Mouse (Mus musculus) ES-E14 (cell line): ENCODE results near the gene Pop5. TPM values are rescaled to one million over a fixed set of nuclear protein-coding genes. Genes with fewer than 3 reads are reported as not detected.
A peak's percentile ranks its signal among the peaks of the same experiment; 100 is the strongest.

Source experiments
- DNase-seq: peaks from one replicate; pipeline ENCODE4 v3.0.0-alpha.2; 2013; ENCODE audit warnings: low read depth, low spot score
- H3K27ac ChIP-seq: 2 replicates; pipeline ENCODE4 v1.5.1; 2012; ENCODE audit warnings: low read depth, mild to moderate bottlenecking, low read length, moderate library complexity, mixed read lengths; ENCODE audit not compliant: poor library complexity, insufficient read depth, severe bottlenecking
- H3K36me3 ChIP-seq: 2 replicates; pipeline ENCODE4 v1.6.1; 2012; ENCODE audit warnings: mild to moderate bottlenecking, low read length, moderate library complexity, mixed read lengths; ENCODE audit not compliant: control insufficient read depth, poor library complexity, insufficient read depth, severe bottlenecking
- H3K4me1 ChIP-seq, 2 experiments: fragments of 150-350 bp in 1 of 2; sonication (generic) in 1 of 2; 2 replicates each; pipeline ENCODE4 v1.6.1; 2012; ENCODE audit warnings: low read length in 2 of 2, mild to moderate bottlenecking in 1 of 2, mixed read lengths in 1 of 2; ENCODE audit not compliant: control insufficient read depth in 2 of 2, insufficient read depth in 2 of 2, poor library complexity in 1 of 2
- H3K4me3 ChIP-seq, 2 experiments: fragments of 150-350 bp in 1 of 2; sonication (generic) in 1 of 2; 2 replicates each; pipeline ENCODE4 v1.5.1; 2012; ENCODE audit warnings: low read length in 2 of 2, low read depth in 1 of 2, mild to moderate bottlenecking in 1 of 2, mixed read lengths in 1 of 2; ENCODE audit not compliant: insufficient read depth in 1 of 2, poor library complexity in 1 of 2, severe bottlenecking in 1 of 2
- H3K9ac ChIP-seq: 2 replicates; pipeline ENCODE4 v1.6.1; 2012; ENCODE audit warnings: low read depth, mild to moderate bottlenecking, low read length, mixed read lengths; ENCODE audit not compliant: poor library complexity, insufficient read depth, severe bottlenecking
- H3K9me3 ChIP-seq: fragments of 150-350 bp; sonication (generic); 2 replicates; pipeline ENCODE4 v1.6.1; 2012; ENCODE audit warnings: low read depth, mild to moderate bottlenecking, low read length; ENCODE audit not compliant: control insufficient read depth, insufficient read depth
- CHD2 ChIP-seq: IDR thresholded peaks from 2 replicates; pipeline ENCODE4 v1.6.1; 2014; ENCODE audit warnings: mild to moderate bottlenecking, low read depth, low read length, inconsistent platforms
- HCFC1 ChIP-seq: IDR thresholded peaks from 2 replicates; pipeline ENCODE4 v1.6.1; 2012; ENCODE audit warnings: low read length, inconsistent platforms, borderline replicate concordance; ENCODE audit not compliant: insufficient read depth
- MAFK ChIP-seq: IDR thresholded peaks from 2 replicates; pipeline ENCODE4 v1.6.1; 2014; ENCODE audit warnings: mild to moderate bottlenecking, low read depth, low read length, inconsistent platforms; ENCODE audit not compliant: insufficient read depth
- ZC3H11A ChIP-seq: IDR thresholded peaks from 2 replicates; pipeline ENCODE4 v1.6.1; 2012; ENCODE audit warnings: low read depth, mild to moderate bottlenecking, inconsistent platforms, low read length, borderline replicate concordance
- ZNF384 ChIP-seq: IDR thresholded peaks from 2 replicates; pipeline ENCODE4 v1.6.1; 2012; ENCODE audit warnings: low read depth, low read length, inconsistent platforms
- in situ Hi-C, 2 experiments: fragments of 600-800 bp; cut with MboI; formaldehyde crosslinking; loops; one replicate each; pipeline ENCODE4 v1.15.1; 2025; ENCODE audit warnings: low sequenced_read_pairs in 2 of 2, inconsistent platforms in 1 of 2; ENCODE audit not compliant: unreplicated experiment in 2 of 2
- total RNA-seq: library from RNA; depleted of rRNA; stranded (reverse); fragments of 300-350 nt; gene quantifications from 2 replicates; pipeline ENCODE4 v1.2.3, GENCODE M21; 2012

Gene Pop5
- total RNA-seq, 1 experiment, result 155 TPM

DNA sequence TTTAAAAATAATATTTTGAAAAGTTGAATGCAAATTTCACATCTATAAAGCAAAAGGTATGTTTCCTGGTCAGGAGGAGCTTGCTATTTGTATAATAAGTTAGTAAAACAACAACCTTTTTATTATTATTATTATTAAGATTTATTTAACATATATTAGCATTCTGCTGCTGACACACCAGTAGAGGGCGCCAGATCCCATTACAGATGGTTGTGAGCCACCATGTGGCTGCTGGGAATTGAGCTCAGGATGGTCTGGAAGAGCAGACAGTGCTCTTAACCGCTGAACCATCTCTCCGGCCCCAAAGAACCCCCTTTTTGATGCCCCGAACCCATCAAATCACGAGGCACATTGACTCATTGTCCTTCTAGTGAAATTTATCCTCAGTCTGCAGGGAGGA is 28.4 kb upstream of the Pop5 start:
- H3K36me3 ChIP-seq, result no peaks in the 10 kb centered on the region
- H3K27ac ChIP-seq, result no peak overlapping the region
- no peak overlapping the region for H3K4me3 ChIP-seq
- no peak for DNase-seq
- H3K9me3 ChIP-seq, result no peaks in the 10 kb centered on the region
- no peak overlapping the region for H3K9ac ChIP-seq
- H3K4me1 ChIP-seq, result peaks cover 7 to 17% of the 10 kb centered on the region in 2 experiments; a peak in 3 of 4 replicates
- no peak for TF ChIP-seq ZC3H11A
- TF ChIP-seq HCFC1, result no peak
- no peak for TF ChIP-seq CHD2
- no peak for TF ChIP-seq MAFK
- no peak for TF ChIP-seq ZNF384
- in situ Hi-C loops, result no loop called here

DNA sequence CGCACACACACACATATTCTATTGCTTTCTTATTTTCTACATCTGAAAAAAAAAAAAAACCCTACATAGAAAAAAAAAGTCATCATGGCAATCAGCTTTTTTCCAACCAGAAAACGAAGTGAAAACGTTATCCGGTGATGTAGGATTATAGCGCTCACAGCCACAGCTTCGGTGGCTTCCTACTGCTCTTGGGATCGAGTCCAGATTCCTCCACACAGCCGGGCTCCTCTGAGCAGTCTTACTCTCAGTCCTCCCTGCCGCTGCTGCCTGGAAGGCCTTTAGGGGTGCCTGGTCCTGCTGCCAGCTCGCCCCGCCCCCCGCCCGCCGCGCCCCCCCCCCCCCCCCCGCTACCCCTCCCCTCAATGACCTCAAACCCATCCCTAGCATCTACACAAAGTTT is 27.7 kb upstream of the Pop5 start:
- DNase-seq, result no peak
- Histone ChIP-seq H3K9me3 (no peaks in the 10 kb centered on the region), H3K4me1 (peaks cover 7 to 21% of the 10 kb centered on the region in 2 experiments; a peak in 3 of 4 replicates), H3K4me3 (no peak overlapping the region), H3K36me3 (no peaks in the 10 kb centered on the region), H3K9ac (no peak overlapping the region), H3K27ac (peak overlapping the region; percentile 33; the same call in 1 of the 2 replicates)
- in situ Hi-C loops, result no loop called here
- TF ChIP-seq ZC3H11A, result no peak
- no peak for TF ChIP-seq MAFK
- TF ChIP-seq HCFC1, result no peak
- TF ChIP-seq CHD2, result no peak
- TF ChIP-seq ZNF384, result no peak

DNA sequence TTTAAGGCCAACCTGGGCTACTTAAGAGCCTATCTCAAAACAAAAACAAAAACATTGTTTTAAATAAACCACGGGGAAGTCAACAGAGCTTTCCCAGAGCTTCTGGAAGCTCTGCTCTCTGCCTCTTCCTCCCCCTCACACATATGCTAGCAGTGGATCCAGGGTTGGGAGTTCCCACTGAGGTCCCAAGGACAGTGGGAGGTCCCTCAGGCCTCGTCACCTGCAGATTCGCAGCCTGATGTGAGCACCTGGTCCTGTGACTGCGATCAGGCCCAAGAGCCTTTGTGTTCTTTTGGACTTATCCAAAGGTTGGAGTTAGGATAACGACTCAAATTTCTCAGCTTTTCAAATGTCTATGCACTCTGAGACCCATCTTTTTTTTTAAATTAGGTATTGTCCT is 27.0 kb upstream of the Pop5 start:
- H3K9me3 ChIP-seq, result no peaks in the 10 kb centered on the region
- in situ Hi-C loops, result no loop called here
- no peaks in the 10 kb centered on the region for H3K36me3 ChIP-seq
- no peak overlapping the region for H3K9ac ChIP-seq
- peaks cover 7 to 18% of the 10 kb centered on the region in 2 experiments; a peak in 3 of 4 replicates for H3K4me1 ChIP-seq
- H3K4me3 ChIP-seq, result no peak overlapping the region
- DNase-seq, result no peak
- H3K27ac ChIP-seq, result no peak overlapping the region
- TF ChIP-seq CHD2, result no peak
- no peak for TF ChIP-seq ZC3H11A
- TF ChIP-seq MAFK, result no peak
- no peak for TF ChIP-seq ZNF384
- TF ChIP-seq HCFC1, result no peak

GRCm38 (mm10) chr5:115210380-115210779 is 25.3 kb upstream of the Pop5 start:
- H3K9me3 ChIP-seq, result no peaks in the 10 kb centered on the region
- no peak overlapping the region for H3K27ac ChIP-seq
- no peak overlapping the region for H3K4me3 ChIP-seq
- H3K4me1 ChIP-seq, result peaks cover 7 to 18% of the 10 kb centered on the region in 2 experiments; a peak in 3 of 4 replicates
- in situ Hi-C loops, result no loop called here
- no peaks in the 10 kb centered on the region for H3K36me3 ChIP-seq
- no peak overlapping the region for H3K9ac ChIP-seq
- TF ChIP-seq CHD2 (no peak), ZNF384 (no peak), MAFK (no peak), HCFC1 (no peak), ZC3H11A (no peak)
- DNase-seq, result no peak

DNA sequence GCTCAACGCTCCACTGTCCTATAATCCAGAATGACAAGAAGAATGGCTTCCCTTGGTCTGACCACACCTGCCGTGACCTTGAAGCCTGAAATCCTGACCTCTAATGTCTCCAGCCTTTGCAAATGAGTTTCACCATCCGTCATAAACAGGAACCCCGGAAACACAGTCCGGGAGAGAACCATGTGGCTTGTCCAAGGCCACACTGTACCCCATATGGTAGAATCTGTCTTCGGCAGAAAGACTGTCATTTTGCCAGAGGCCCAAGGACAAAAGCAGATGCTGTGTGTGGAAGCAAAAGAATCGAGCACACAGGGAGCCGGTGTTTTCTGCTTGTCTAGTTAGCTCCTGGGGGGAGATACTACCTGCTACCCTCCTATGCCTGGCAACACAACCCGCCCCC is 23.2 kb upstream of the Pop5 start:
- Histone ChIP-seq H3K9ac (no peak overlapping the region), H3K4me1 (peaks cover 9 to 13% of the 10 kb centered on the region in 2 experiments; a peak in 3 of 4 replicates), H3K9me3 (no peaks in the 10 kb centered on the region), H3K36me3 (no peaks in the 10 kb centered on the region), H3K4me3 (no peak overlapping the region), H3K27ac (no peak overlapping the region)
- TF ChIP-seq MAFK, result no peak
- no peak for TF ChIP-seq ZC3H11A
- no peak for TF ChIP-seq CHD2
- no peak for TF ChIP-seq ZNF384
- no peak for TF ChIP-seq HCFC1
- DNase-seq, result no peak
- in situ Hi-C loops, result no loop called here
